In the genomic region with DNA sequence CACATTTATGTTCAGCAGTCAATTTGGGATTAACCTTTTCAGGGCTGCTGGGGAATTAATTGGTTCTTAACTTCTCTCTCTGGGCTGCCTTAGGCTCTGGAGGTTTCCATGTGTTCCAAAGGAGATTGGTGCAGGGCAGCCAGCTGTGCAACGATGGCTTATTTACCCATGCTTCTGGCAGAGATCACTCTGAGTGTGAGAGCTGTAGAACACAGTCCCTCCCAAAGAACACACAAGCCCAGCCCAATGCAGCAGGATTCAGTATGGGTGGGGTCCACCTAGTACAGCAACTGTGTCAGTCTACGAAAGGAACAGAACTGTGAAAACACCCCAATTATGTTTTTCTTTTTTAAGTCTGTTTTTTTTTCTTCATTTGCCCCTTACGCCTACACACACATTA, we compare ENCODE assay signal across 25 mouse cellular contexts.
"Had no signal": no experiment of that assay in that cellular context is flagged by ENCODE, and none has a peak within 500 bp of the region (broad histone marks: within the 10 kb centered on the region; RNA-seq: fewer than 3 reads in every experiment).

No protein-coding gene starts in this region.

- ATAC-seq: hindbrain, postnatal 0 days; intestine, embryonic 16.5 days had no signal

- H3K4me2 ChIP-seq: heart, embryonic 11.5 days; heart, embryonic 13.5 days; heart, embryonic 15.5 days; hindbrain, embryonic 13.5 days; hindbrain, embryonic 15.5 days; kidney, embryonic 15.5 days; limb, embryonic 13.5 days; limb, embryonic 15.5 days had no signal

- H3K4me1 ChIP-seq: heart, embryonic 13.5 days; heart, embryonic 15.5 days; hindbrain, embryonic 13.5 days; hindbrain, embryonic 15.5 days; kidney, embryonic 15.5 days; limb, embryonic 13.5 days; limb, embryonic 15.5 days had no signal

- H3K36me3 ChIP-seq: heart, embryonic 13.5 days; heart, embryonic 15.5 days; hindbrain, embryonic 13.5 days; hindbrain, embryonic 15.5 days; kidney, embryonic 15.5 days; limb, embryonic 13.5 days; limb, embryonic 15.5 days had no signal

- H3K27me3 ChIP-seq: heart, embryonic 13.5 days; heart, embryonic 15.5 days; hindbrain, embryonic 13.5 days; hindbrain, embryonic 15.5 days had no signal

- H3K9me3 ChIP-seq: heart, embryonic 13.5 days; heart, embryonic 15.5 days; hindbrain, embryonic 13.5 days; hindbrain, embryonic 15.5 days; kidney, embryonic 15.5 days; limb, embryonic 13.5 days; limb, embryonic 15.5 days had no signal

- DNase-seq: gastrocnemius, postnatal 14 days; gastrocnemius, postnatal 36 days; heart, adult 11 months; heart, adult 2 months; heart, postnatal 14 days; heart, postnatal 36 days; kidney, adult 11 months; kidney, adult 2 months; kidney, adult 9 months; kidney, postnatal 14 days; kidney, postnatal 36 days; layer of hippocampus, adult 9-11 months; layer of hippocampus, postnatal 36 days; left cerebral cortex, postnatal 4 days had no signal

- H3K27ac ChIP-seq: heart, adult 2 months; heart, embryonic 13.5 days; heart, embryonic 15.5 days; hindbrain, embryonic 13.5 days; hindbrain, embryonic 15.5 days; hindbrain, postnatal 0 days; kidney, embryonic 15.5 days; kidney, postnatal 0 days; limb, embryonic 13.5 days; limb, embryonic 15.5 days had no signal

- H3K9ac ChIP-seq: heart, embryonic 13.5 days; heart, embryonic 15.5 days; hindbrain, embryonic 13.5 days; hindbrain, embryonic 15.5 days; kidney, embryonic 15.5 days; limb, embryonic 13.5 days; limb, embryonic 15.5 days had no signal

- H3K4me3 ChIP-seq: heart, adult 2 months; heart, embryonic 13.5 days; heart, embryonic 15.5 days; hindbrain, embryonic 13.5 days; hindbrain, embryonic 15.5 days; kidney, embryonic 15.5 days; limb, embryonic 13.5 days; limb, embryonic 15.5 days had no signal
